In genomic region chr10:21161359-21162094, GRCm38 (mm10) we compare ENCODE assay signal across 8 mouse cellular contexts. TPM values are rescaled to one million over a fixed set of nuclear protein-coding genes. Genes with fewer than 3 reads are reported as not detected.
A peak's percentile ranks its signal among the peaks of the same experiment; 100 is the strongest.
DNase-seq lines count a peak whose midpoint lies in the region; ATAC-seq lines count a peak whose summit lies in the region.

No protein-coding gene starts in this region.

- H3K36me3 ChIP-seq in lung, embryonic 16.5 days (ENCODE audit: control insufficient read depth, insufficient read depth, low read length) = no peaks in the 10 kb centered on the region
- H3K36me3 ChIP-seq in hindbrain, embryonic 15.5 days = no peaks in the 10 kb centered on the region
- H3K36me3 ChIP-seq in megakaryocyte, embryonic 14.5 days (replicated peaks; ENCODE audit: low read length) = no peaks in the 10 kb centered on the region
- H3K36me3 ChIP-seq in stomach, embryonic 15.5 days = no peaks in the 10 kb centered on the region

- WGBS in lung, embryonic 16.5 days = 4% methylated on average over 20 of the region's 20 CpGs
- 3% methylated on average over 20 of the region's 20 CpGs for WGBS in hindbrain, embryonic 15.5 days
- WGBS in stomach, embryonic 15.5 days = 4% methylated on average over 20 of the region's 20 CpGs

- H3K9me3 ChIP-seq in lung, embryonic 16.5 days (ENCODE audit: control insufficient read depth, low read length) = no peaks in the 10 kb centered on the region
- no peaks in the 10 kb centered on the region for H3K9me3 ChIP-seq in hindbrain, embryonic 15.5 days
- no peaks in the 10 kb centered on the region for H3K9me3 ChIP-seq in megakaryocyte, embryonic 14.5 days
- no peaks in the 10 kb centered on the region for H3K9me3 ChIP-seq in stomach, embryonic 15.5 days

- intact Hi-C loops in gastrocnemius, postnatal 14 days (cut with DNase I; ENCODE audit: low total_unique reads) = no loop called here

- peaks cover 10% of the 10 kb centered on the region for H3K4me1 ChIP-seq in lung, embryonic 16.5 days (replicated peaks; ENCODE audit: control insufficient read depth, insufficient read depth, low read length)
- peaks cover 30% of the 10 kb centered on the region for H3K4me1 ChIP-seq in hindbrain, embryonic 15.5 days (replicated peaks)
- H3K4me1 ChIP-seq in megakaryocyte, embryonic 14.5 days = peaks cover 44% of the 10 kb centered on the region
- peaks cover 19% of the 10 kb centered on the region; the same call in 1 of the 2 replicates for H3K4me1 ChIP-seq in stomach, embryonic 15.5 days

- DNase-seq in lung, adult 18-20 months = no peak
- DNase-seq in embryo, embryonic 10 days (ENCODE audit: low spot score) = peak; percentile 65
- no peak for DNase-seq in gastrocnemius, postnatal 14 days
- DNase-seq in lung, postnatal 14 days = no peak

- H3K27ac ChIP-seq in lung, embryonic 16.5 days (ENCODE audit: low read length) = peak overlapping the region; percentile 27; the same call in 1 of the 2 replicates
- peak overlapping the region; percentile 68 for H3K27ac ChIP-seq in hindbrain, embryonic 15.5 days (replicated peaks)
- H3K27ac ChIP-seq in stomach, embryonic 15.5 days = no peak overlapping the region

- peaks cover 22% of the 10 kb centered on the region for H3K27me3 ChIP-seq in lung, embryonic 16.5 days (ENCODE audit: control insufficient read depth, insufficient read depth, low read depth, low read length)
- peaks cover 27% of the 10 kb centered on the region for H3K27me3 ChIP-seq in hindbrain, embryonic 15.5 days
- peaks cover 25% of the 10 kb centered on the region for H3K27me3 ChIP-seq in megakaryocyte, embryonic 14.5 days (replicated peaks)
- no peaks in the 10 kb centered on the region for H3K27me3 ChIP-seq in stomach, embryonic 15.5 days (replicated peaks)

- H3K4me3 ChIP-seq in lung, embryonic 16.5 days (ENCODE audit: low read length) = peak overlapping the region; percentile 75
- H3K4me3 ChIP-seq in hindbrain, embryonic 15.5 days = peak overlapping the region; percentile 84
- peak overlapping the region; percentile 94 for H3K4me3 ChIP-seq in megakaryocyte, embryonic 14.5 days (replicated peaks)
- peak overlapping the region; percentile 61 for H3K4me3 ChIP-seq in stomach, embryonic 15.5 days (replicated peaks)

- peak overlapping the region; percentile 78 for H3K9ac ChIP-seq in lung, embryonic 16.5 days (ENCODE audit: low read length)
- peak overlapping the region; percentile 74 for H3K9ac ChIP-seq in hindbrain, embryonic 15.5 days
- peak overlapping the region; percentile 64 for H3K9ac ChIP-seq in stomach, embryonic 15.5 days

- peak overlapping the region; percentile 100 for H3K4me2 ChIP-seq in lung, embryonic 16.5 days (ENCODE audit: low read depth, low read length)
- H3K4me2 ChIP-seq in hindbrain, embryonic 15.5 days = peak overlapping the region; percentile 99
- H3K4me2 ChIP-seq in stomach, embryonic 15.5 days = peak overlapping the region; percentile 98

- peak; percentile 43; the same call in 1 of the 2 replicates for ATAC-seq in lung, embryonic 16.5 days (ENCODE audit: low read depth)
- ATAC-seq in hindbrain, embryonic 15.5 days (ENCODE audit: low FRiP score, low read depth) = peak; percentile 59
- no peak for ATAC-seq in stomach, embryonic 15.5 days (ENCODE audit: insufficient read depth, low FRiP score, low read depth)

RNA-seq across cellular contexts. Expression of gene Myb, which starts 0.7 kb away (rescaled TPM):
- 7.5 and 8.5 TPM in 2 replicates for polyA plus RNA-seq in lung, embryonic 16.5 days (2015; fragmentation: Nextera tagmentation; extraction: Ambion mirVana)
- 2.9 and 3.5 TPM in 2 replicates for polyA plus RNA-seq in hindbrain, embryonic 15.5 days (2015; fragmentation: Nextera tagmentation; extraction: Ambion mirVana)
- polyA plus RNA-seq in megakaryocyte, embryonic 14.5 days (2012; ENCODE audit: insufficient read depth, low replicate concordance) = 2.0 TPM in 1 of 2 replicates, not detected in the other
- polyA plus RNA-seq in stomach, embryonic 15.5 days (2015; fragmentation: Nextera tagmentation; extraction: Ambion mirVana) = 5.5 and 5.6 TPM in 2 replicates
- under 1 TPM; 0.16 to 0.33 TPM for total RNA-seq in gastrocnemius, postnatal 14 days (2021)
